Mouse (Mus musculus) C2C12 (cell line): ENCODE measurements at regions not wholly inside any gene's neighbourhood (a gene's known extent, or its start where the extent isn't known, plus 50 kb on each side); places are given as distances from the start of the nearest gene placed in this dataset.

Source experiments
- H3K27me3 ChIP-seq: one replicate; pipeline ENCODE4 v1.6.1; 2011; ENCODE audit not compliant: control insufficient read depth, insufficient read depth, insufficient read length
- H3K36me3 ChIP-seq: one replicate; pipeline ENCODE4 v1.6.1; 2011; ENCODE audit not compliant: control insufficient read depth, insufficient read depth
- H3K4me3 ChIP-seq: one replicate; pipeline ENCODE4 v1.5.1; 2011; ENCODE audit warnings: mild to moderate bottlenecking, control low read depth; ENCODE audit not compliant: poor library complexity, insufficient read depth, severe bottlenecking
- H3K79me2 ChIP-seq: one replicate; pipeline ENCODE4 v1.6.1; 2011; ENCODE audit not compliant: control insufficient read depth, insufficient read depth
- H3K79me3 ChIP-seq: one replicate; pipeline ENCODE4 v1.6.1; 2011; ENCODE audit warnings: low read depth, control low read depth
- H3ac ChIP-seq: one replicate; pipeline ENCODE3; 2011; ENCODE audit warnings: low read depth; ENCODE audit not compliant: control insufficient read depth, insufficient read length
- CEBPB ChIP-seq: IDR thresholded peaks from one replicate; pipeline ENCODE4 v1.6.1; 2011; ENCODE audit warnings: low read depth, mild to moderate bottlenecking, control low read depth, moderate library complexity
- CTCF ChIP-seq: IDR thresholded peaks from one replicate; pipeline ENCODE4 v1.5.1; 2011; ENCODE audit not compliant: control insufficient read depth, insufficient read depth, insufficient read length
- FOSL1 ChIP-seq: IDR thresholded peaks from one replicate; pipeline ENCODE4 v1.8.0; 2011; ENCODE audit warnings: mild to moderate bottlenecking, low read length; ENCODE audit not compliant: poor library complexity, insufficient read depth, severe bottlenecking
- MAX ChIP-seq: IDR thresholded peaks from one replicate; pipeline ENCODE4 v1.6.1; 2011; ENCODE audit warnings: mild to moderate bottlenecking, control low read depth
- MYOD1 ChIP-seq: IDR thresholded peaks from one replicate; pipeline ENCODE4 v1.6.1; 2011; ENCODE audit warnings: low read depth; ENCODE audit not compliant: control insufficient read depth, insufficient read length
- MYOG ChIP-seq: IDR thresholded peaks from one replicate; pipeline ENCODE4 v1.6.1; 2011; ENCODE audit not compliant: control insufficient read depth, insufficient read length; ENCODE audit errors: extremely low read depth
- USF1 ChIP-seq: IDR thresholded peaks from one replicate; pipeline ENCODE4 v1.6.1; 2011; ENCODE audit warnings: low read depth, mild to moderate bottlenecking, control low read depth, moderate library complexity

- Histone ChIP-seq H3K4me3 (no peak overlapping the region), H3K79me2 (no peaks in the 10 kb centered on the region), H3K27me3 (no peaks in the 10 kb centered on the region), H3K36me3 (no peaks in the 10 kb centered on the region), H3K79me3 (no peaks in the 10 kb centered on the region), H3ac (no peak overlapping the region)
- TF ChIP-seq FOSL1 (peak; percentile 59), USF1 (no peak)
Observed at GRCm38 (mm10) chr14:36316418-36317111, 221.8 kb downstream of the 4930474N05Rik start.

- no peaks in the 10 kb centered on the region for H3K79me3 ChIP-seq
- H3K36me3 ChIP-seq: no peaks in the 10 kb centered on the region
- no peaks in the 10 kb centered on the region for H3K27me3 ChIP-seq
- H3K79me2 ChIP-seq: no peaks in the 10 kb centered on the region
- H3ac ChIP-seq: no peak overlapping the region
- TF ChIP-seq CTCF (no peak), MYOG (no peak)
- H3K4me3 ChIP-seq: no peak overlapping the region
Observed at GRCm38 (mm10) chr14:36328258-36328891, 233.7 kb downstream of the 4930474N05Rik start.

- Histone ChIP-seq H3K4me3 (no peak overlapping the region), H3ac (no peak overlapping the region), H3K27me3 (no peaks in the 10 kb centered on the region), H3K79me2 (no peaks in the 10 kb centered on the region), H3K36me3 (no peaks in the 10 kb centered on the region), H3K79me3 (no peaks in the 10 kb centered on the region)
- TF ChIP-seq USF1 (no peak), MYOD1 (peak; percentile 6), MAX (no peak), FOSL1 (peak; percentile 55), CEBPB (no peak), CTCF (no peak)
Observed at GRCm38 (mm10) chr14:36340832-36341231, 246.1 kb downstream of the 4930474N05Rik start.
